Mouse (Mus musculus) spleen, postnatal 4 days (tissue): ENCODE measurements around the gene Ptgis.

Source experiments
- DNase-seq, 2 experiments: peaks; one replicate each; pipeline ENCODE4 v3.0.0; 2022; ENCODE audit warnings: low spot score in 2 of 2

The Ptgis gene

DNA sequence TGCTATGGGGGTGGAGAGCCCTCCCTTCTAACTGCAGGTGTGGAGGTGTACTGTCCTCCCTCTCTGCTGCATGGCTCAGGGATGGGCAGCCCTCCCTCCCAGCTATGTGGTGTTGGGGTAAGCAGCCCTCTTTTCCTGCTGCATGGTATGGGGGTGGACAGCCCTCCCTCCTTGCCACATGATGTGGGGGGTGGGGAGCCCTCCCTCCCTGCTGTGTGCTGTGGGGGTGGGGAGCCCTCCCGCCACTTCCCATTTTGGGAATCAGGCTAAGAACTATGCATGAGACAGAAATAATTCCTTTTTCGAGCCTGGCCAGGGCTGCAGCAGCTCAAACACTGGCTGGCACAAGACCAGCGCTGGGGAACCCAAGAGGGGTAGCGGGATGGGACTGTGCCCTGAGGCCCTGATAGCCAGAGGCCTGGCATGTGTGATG, 84.8 kb downstream of the Ptgis start:
- no peak for DNase-seq

DNA sequence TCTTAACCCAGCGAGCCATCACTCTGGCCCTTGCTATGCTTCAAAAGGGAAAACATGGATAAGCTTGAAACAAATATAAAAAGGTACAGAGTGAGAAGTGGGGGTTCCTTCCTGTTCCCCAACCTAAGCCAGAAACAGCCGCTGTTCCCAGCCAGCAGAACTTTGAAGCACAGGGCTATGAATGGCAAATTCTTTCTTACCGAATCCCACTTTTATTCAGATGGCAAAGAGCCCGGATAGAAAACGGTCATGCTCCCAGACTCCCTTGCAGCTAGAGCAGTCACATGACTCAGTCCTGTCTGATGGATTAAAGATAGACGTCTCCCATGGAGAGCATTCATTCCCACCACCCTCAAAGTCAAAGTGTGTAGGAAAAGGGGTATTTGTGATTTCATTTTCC, 89.5 kb downstream of the Ptgis start:
- no peak for DNase-seq

DNA sequence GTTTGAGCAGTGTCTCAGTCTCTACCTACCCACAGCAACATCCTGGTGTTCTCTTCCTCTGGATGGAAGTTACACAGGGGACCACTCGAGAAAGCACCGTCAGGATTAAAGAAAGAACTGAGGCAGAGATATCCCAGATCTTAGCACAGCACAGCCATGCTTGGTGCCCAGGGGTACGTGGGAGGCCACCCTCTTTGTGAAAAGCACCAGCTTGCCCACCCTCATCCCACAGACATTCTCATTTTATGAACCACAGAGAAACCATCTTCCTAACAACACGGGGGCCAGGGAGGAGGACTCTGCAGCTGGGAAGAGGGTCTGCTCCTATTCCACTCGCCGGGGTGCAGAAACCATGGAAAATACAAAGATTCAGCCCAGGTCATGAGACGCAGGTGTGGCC, 90.3 kb downstream of the Ptgis start:
- no peak for DNase-seq

DNA sequence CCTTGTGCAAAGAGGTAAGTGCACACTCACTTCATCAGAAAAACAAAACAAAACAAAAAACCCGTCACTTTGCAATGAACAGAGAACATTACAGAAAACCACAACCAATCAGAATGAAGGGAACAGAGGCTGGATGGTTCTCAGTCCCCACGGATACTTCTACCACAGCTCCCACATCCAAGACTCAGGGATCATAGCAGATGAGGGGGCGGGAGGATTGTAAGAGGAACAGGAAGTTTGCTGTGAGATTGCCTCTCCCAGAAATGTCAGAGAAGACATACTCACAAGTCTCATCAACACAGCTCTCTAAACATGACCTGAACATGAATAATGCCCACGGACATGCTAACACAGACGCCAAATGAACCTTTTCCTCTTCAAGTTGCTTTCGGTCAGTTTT, 91.4 kb downstream of the Ptgis start:
- no peak for DNase-seq

DNA sequence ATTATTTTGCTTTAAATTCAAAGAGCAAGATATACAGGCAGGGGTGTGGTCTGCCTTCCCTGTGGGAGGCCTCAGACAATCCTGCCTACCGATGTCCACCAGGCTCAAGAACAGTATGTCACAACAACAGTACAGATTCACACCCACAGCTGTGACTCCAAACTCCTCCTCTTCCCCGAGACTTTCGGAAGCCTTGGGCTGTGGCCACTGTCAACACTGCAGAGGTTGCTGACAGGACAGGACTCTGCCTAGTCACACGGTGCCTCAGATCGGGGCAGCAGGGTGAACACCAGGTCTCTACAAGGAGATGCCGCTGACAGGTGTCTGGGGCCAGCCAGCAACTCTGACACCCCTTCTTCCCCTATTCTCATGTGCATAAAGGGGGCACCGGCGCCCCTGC, 92.7 kb downstream of the Ptgis start:
- DNase-seq, result no peak

DNA sequence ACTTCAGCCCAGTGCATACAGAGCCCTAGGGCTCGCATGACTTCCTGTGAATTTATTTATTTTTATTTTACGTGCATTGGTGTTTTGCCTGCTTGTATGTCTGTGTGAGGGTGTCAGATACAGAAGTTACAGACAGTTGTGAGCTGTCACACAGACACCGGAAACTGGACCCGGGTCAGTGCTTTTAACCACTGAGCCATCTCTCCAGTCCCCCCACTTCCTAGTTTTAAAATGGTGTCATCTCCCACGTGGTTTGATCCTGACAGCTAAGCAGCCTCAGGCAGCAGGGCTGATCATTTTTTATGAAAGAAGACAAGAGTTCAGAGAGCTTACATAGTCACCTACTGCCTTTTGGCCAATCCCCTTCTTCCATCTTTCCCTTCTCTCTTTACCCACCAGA, 94.5 kb downstream of the Ptgis start:
- DNase-seq, result no peak

DNA sequence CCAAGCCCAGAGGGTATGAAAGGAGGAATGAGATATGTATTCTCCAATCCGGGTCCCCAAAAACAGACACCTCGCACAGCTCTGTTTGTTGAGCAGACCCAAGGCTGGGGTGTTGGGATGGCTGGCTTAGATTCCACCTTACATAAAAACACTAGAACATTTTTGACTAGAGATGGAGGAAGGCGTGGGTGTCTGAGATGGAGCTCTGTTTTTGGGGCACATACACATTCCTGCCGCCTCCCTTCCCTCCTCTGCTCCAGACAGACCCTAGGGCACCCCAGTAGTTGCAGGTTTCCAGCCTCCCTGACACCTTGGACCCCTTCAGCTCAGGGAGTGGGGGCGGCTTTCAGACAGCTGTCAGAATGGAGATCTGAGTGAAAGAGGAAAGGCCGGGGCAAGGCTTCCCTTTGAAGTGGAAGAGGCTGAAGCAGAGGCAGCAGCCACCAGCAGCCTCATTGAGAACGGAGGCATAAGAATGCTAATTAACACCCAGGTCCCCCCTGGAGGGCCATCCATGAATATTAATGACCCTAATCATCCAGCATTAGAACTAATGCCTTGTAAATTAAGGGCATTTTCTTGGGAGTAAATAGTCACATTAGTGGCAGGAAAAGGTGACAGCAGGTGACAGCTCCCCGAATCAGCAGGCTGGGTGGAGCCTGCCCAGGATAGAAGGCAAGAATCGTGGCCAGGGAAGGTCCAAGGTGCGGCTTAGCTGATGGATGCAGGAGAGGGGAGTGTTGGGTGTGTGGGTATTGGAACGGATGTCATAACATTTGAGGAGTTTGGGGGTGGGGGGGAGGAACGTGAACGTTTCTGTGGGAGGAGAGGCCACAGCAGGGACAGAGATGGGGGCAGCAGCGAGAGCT, 95.7 kb downstream of the Ptgis start:
- DNase-seq, result no peak

DNA sequence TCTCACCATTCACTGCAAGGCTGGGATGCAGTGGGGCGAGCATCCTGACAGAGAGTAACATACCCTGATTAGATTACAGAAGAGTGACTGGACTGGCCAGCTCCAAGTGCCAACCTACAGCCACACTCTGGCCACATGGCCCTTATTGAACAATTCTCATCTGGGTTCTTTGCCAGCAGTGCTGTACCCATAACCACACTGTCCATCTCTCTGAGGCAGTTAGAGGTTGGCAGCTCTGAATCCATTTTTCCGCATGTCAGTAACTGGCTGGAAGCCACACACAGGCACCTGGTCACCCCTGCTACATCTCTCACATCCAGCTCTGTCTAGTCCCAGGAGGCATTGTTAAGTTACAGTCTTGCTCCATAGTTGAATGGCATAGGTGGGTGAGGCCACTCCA, 96.5 kb downstream of the Ptgis start:
- DNase-seq, result no peak

DNA sequence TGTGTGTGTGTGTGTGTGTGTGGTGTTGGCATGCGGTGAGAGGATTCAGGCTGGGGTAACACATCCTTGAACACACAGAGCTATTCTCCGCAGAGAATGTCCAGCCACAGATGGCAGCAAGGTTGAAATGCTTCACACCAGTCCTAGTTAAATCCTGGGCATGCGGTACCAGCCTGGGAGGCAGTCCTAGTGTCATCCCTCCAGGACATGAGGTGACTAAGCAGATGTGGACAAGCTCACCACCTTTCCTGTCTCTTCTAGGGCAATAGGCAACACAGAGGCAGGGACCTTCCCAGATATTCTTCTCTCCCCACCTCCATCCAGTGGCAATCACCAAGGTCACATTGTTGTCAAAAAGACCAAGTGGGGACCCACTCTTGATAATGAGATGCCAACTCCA, 98.1 kb downstream of the Ptgis start:
- no peak for DNase-seq

DNA sequence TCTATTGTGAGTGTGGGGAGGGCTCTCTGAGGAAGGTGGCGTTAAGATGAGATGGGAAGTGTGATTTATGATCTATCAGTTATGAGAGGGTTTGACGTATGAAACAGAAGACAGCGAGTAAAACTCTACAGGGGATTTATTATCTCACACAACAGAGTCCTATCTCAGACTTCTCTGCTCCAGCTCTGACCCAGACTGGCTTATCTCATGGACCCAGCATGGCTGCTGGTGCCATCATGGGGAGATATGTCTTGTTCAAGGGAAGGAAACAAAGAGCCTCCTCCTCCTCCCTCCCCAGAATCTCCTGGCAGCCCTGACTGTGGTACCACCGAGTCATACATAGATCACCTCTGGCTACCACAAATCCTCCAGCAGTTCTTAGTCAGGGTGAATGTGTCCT, 98.6 kb downstream of the Ptgis start:
- DNase-seq, result no peak
